Comparison of ENCODE assay signal across 9 mouse cellular contexts in the genomic region with DNA sequence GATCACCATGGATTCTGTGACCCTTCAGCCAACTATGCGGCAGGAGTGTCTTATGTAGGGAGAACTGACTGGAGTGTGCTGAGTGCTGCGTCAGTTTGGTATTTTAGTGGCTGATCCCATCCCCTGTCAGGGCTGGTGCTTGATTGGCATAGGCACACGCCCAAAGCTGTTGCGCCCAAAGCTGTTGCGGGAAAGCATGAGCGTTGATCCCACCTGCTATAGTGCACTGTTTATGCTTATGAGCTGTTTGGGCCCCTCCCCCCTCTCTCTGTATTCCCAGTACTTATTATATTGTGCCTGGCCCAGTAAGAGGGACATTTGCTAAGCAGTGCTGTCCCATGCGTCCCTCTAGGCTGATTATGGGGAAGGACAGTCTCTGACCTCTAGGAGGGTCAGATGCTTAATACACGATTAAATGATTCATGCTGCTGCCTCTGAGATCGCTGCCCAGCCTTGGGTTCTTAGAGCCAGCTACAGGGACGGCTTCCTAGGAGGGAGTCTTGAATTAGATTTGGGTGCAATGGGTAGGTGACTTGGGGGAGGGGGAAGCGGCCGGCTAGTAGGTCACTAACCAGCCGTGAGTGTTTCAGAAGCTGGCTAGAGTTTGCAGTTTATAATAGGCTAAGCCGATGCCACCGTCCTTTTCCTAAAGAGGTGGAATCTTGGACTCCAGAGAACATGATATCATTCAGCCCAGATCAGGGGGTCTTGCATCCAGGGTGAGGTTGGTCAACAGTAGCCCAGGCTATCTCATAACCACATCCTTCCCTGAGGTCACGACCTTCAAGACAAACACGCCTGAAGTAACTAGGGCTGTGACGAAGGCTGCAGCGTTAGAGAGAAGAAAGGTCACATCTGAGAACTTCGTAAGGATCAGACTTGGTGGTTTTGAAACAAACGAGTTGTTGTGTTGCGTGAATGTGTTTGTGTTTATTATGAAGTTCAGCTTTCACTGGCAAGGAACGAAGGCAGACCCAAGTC. TPM values are rescaled to one million over a fixed set of nuclear protein-coding genes. Genes with fewer than 3 reads are reported as not detected.
A peak's percentile ranks its signal among the peaks of the same experiment; 100 is the strongest.
DNase-seq lines count a peak whose midpoint lies in the region; ATAC-seq lines count a peak whose summit lies in the region.
"Had no signal": no experiment of that assay in that cellular context is flagged by ENCODE, and none has a peak within 500 bp of the region (broad histone marks: within the 10 kb centered on the region; RNA-seq: fewer than 3 reads in every experiment).

No protein-coding gene starts in this region.

- no peak for ATAC-seq in lung, embryonic 16.5 days (ENCODE audit: low read depth)
- ATAC-seq in hindbrain, embryonic 16.5 days = peak; percentile 15; the same call in 1 of the 2 replicates

- peak overlapping the region; percentile 89 for H3K27ac ChIP-seq in lung, embryonic 16.5 days (ENCODE audit: low read length)
- H3K27ac ChIP-seq in hindbrain, embryonic 16.5 days (ENCODE audit: low read depth, low read length) = peak overlapping the region; percentile 57; the same call in 1 of the 2 replicates
- H3K27ac ChIP-seq: embryonic facial prominence, embryonic 12.5 days had no signal

- peaks cover 91% of the 10 kb centered on the region for H3K4me1 ChIP-seq in lung, embryonic 16.5 days (replicated peaks; ENCODE audit: control insufficient read depth, insufficient read depth, low read length)
- peaks cover 55% of the 10 kb centered on the region for H3K4me1 ChIP-seq in hindbrain, embryonic 16.5 days (ENCODE audit: control insufficient read depth, insufficient read depth, low read depth, low read length)

- peak overlapping the region; percentile 40 for H3K9ac ChIP-seq in lung, embryonic 16.5 days (ENCODE audit: low read length)
- H3K9ac ChIP-seq in hindbrain, embryonic 16.5 days (ENCODE audit: low read depth, low read length) = peak overlapping the region; percentile 39; the same call in 1 of the 2 replicates
- H3K9ac ChIP-seq: embryonic facial prominence, embryonic 12.5 days had no signal

- no peaks in the 10 kb centered on the region for H3K36me3 ChIP-seq in lung, embryonic 16.5 days (ENCODE audit: control insufficient read depth, insufficient read depth, low read length)
- no peaks in the 10 kb centered on the region for H3K36me3 ChIP-seq in hindbrain, embryonic 16.5 days (ENCODE audit: control insufficient read depth, insufficient read depth, low read length)
- H3K36me3 ChIP-seq: embryonic facial prominence, embryonic 12.5 days had no signal

- H3K9me3 ChIP-seq in lung, embryonic 16.5 days (ENCODE audit: control insufficient read depth, low read length) = no peaks in the 10 kb centered on the region
- H3K9me3 ChIP-seq in hindbrain, embryonic 16.5 days (ENCODE audit: control insufficient read depth, low read length) = no peaks in the 10 kb centered on the region
- H3K9me3 ChIP-seq: embryonic facial prominence, embryonic 12.5 days had no signal

- peak; percentile 73 to 88 for DNase-seq in adrenal gland, adult (ENCODE audit: inconsistent age in 2 of 2, low spot score in 1 of 2)
- no peak for DNase-seq in adrenal gland, adult 18-20 months (ENCODE audit: low spot score in 2 of 2)
- no peak for DNase-seq in lung, adult 18-20 months
- peak; percentile 59 for DNase-seq in retina, embryonic 14.5 days (ENCODE audit: low spot score)
- DNase-seq in urinary bladder, postnatal 36 days (ENCODE audit: low spot score in 2 of 2) = no peak
- no peak for DNase-seq in gastrocnemius, adult 18-20 months (ENCODE audit: low spot score)

- 49% methylated on average over 23 of the region's 23 CpGs for WGBS in lung, embryonic 16.5 days
- WGBS in hindbrain, embryonic 16.5 days = 48% methylated on average over 23 of the region's 23 CpGs

- no peak overlapping the region for H3K4me3 ChIP-seq in lung, embryonic 16.5 days (ENCODE audit: low read length)
- H3K4me3 ChIP-seq in hindbrain, embryonic 16.5 days (ENCODE audit: low read length) = no peak overlapping the region
- H3K4me3 ChIP-seq: embryonic facial prominence, embryonic 12.5 days had no signal

- H3K27me3 ChIP-seq in lung, embryonic 16.5 days (ENCODE audit: control insufficient read depth, insufficient read depth, low read depth, low read length) = no peaks in the 10 kb centered on the region
- H3K27me3 ChIP-seq in hindbrain, embryonic 16.5 days (replicated peaks; ENCODE audit: control insufficient read depth, insufficient read depth, low read length) = no peaks in the 10 kb centered on the region
- H3K27me3 ChIP-seq: embryonic facial prominence, embryonic 12.5 days had no signal

- 0 out of 2 replicates have a peak overlapping the region, but pooled peaks have one; percentile 11 for H3K4me2 ChIP-seq in lung, embryonic 16.5 days (ENCODE audit: low read depth, low read length)
- no peak overlapping the region for H3K4me2 ChIP-seq in hindbrain, embryonic 16.5 days (ENCODE audit: low read length)
- H3K4me2 ChIP-seq: embryonic facial prominence, embryonic 12.5 days had no signal

RNA-seq across cellular contexts. Expression of a gene that starts 25.7 kb away (rescaled TPM):
- 100 to 1,000 TPM; 275 to 337 TPM for total RNA-seq in adrenal gland, adult 18-20 months (2021)
- polyA plus RNA-seq in lung, embryonic 16.5 days (2015; fragmentation: Nextera tagmentation; extraction: Ambion mirVana) = 195 and 205 TPM in 2 replicates
- 115 and 156 TPM in 2 replicates for polyA plus RNA-seq in hindbrain, embryonic 16.5 days (2015; fragmentation: Nextera tagmentation; extraction: Ambion mirVana)
- 10 to 100 TPM; 66.9 to 86.5 TPM for total RNA-seq in gastrocnemius, adult 18-20 months (2021)

Comparison
In these comparisons a context has a peak if more than half of its experiments do, and no peak if none do; other contexts are left out.
1. DNase-seq: peak in adrenal gland, adult (2 of 2) and retina, embryonic 14.5 days (single experiment); none in adrenal gland, adult 18-20 months (0 of 2), lung, adult 18-20 months (0 of 2), urinary bladder, postnatal 36 days (0 of 2) and gastrocnemius, adult 18-20 months (single experiment).